Mouse (Mus musculus): ENCODE results near the gene Kif26b.

The Kif26b gene

DNA sequence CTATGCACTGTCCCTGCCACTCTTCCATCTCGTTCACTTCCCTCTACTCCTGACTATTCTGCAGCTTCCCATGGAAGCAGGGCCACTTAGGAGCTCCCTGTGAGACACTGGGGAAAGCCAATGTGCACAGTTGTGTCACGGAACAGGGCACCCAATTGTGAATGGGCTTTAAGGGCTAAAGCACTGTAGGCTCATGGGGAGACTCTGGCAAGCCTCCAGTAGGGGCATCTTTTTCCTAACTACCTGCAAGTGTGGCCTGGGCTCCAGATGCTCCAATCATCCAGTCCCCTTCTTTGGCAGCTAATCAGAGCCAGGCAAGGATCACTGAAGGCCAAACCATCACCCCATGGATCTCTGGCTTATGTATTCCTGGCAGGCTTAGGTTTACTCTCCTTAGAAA is 191.9 kb downstream of the Kif26b start:
- DNase-seq (ENCODE audit: low spot score), result no peak

DNA sequence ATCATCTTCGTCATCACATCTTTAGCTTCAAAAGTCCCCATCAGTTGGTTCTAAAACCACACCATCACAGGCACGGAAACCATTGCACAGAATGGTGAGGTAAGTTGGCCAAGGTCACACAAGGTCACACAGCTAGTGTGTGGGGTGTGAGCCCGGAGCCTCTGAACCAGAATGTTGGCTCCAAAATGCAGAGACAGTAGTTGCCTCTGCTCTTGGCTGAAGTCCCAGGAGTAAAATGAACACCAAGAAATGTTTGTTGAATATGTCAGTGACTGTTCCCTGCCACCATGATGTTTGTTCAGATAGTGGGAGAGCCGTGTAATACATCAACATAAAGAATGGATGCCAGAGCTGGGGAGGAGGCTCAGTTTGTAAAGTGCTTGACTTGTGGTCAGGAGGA is 193.9 kb downstream of the Kif26b start:
- DNase-seq (ENCODE audit: low spot score), result no peak

DNA sequence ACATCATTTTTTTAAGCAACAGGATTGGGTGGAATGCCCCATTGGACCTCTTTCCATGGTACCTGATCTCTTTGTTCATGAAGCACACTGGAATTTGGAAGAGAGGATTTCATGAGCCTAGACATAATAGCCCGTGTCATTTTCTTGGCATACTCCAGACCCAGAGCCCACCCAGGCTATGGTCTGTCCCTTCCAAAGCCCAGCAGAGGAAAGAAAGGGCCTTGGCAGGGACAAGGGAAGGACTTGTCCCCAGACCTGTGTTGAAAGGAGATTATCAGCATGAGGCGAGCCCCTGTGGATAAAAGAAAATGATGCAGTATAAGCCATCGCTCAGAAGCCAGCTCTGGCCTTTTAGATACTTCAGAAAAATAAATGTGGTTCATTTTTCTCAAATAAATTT is 196.6 kb downstream of the Kif26b start:
- no peak for DNase-seq (ENCODE audit: low spot score)

- DNase-seq (ENCODE audit: low spot score), result no peak
Observed at GRCm38 (mm10) chr1:178728256-178728655, 199.3 kb downstream of the Kif26b start.

DNA sequence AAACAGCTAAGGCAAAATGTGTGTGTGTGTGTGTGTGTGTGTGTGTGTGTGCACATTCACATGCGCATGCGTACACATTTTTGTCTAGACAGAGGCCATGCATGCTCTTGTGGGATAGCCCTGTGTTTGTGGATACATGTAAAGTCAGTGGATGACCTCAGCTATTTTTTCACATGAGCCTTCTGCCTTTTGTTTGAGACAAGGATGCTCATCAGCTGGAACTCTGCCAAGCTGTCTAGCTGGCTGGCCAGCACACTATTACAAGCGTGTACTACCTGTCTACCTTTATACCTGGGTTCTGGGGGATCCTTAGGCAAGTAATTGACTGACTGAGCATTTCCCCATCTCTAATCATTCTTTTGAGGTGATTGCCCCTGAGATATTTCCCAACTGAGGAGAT is 201.3 kb downstream of the Kif26b start:
- DNase-seq (ENCODE audit: low spot score), result no peak

GRCm38 (mm10) chr1:178733035-178733434 is 204.1 kb downstream of the Kif26b start:
- DNase-seq (ENCODE audit: low spot score), result no peak

DNA sequence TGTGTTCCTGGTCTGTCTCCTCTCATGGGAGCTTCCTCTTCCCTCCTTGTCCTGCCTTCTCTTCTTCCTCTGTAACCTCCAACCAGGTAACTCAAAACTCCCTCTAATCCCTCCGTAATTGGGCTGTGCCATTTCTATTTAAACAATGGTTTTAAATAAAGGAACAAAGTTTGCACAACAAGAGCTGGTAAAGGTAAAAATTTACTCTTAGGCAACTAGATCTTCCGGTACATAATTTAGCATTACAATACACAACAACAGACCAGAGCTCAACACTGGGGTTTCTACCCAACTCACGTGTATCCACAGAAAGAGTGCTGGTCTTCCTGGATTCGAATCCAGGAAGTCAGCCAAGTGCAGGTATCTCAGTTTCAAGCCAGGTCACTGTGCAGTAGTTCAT is 205.7 kb downstream of the Kif26b start:
- DNase-seq (ENCODE audit: low spot score), result no peak

- DNase-seq (ENCODE audit: low spot score), result no peak
Observed at GRCm38 (mm10) chr1:178736931-178737330, 208.0 kb downstream of the Kif26b start.

- no peak for DNase-seq (ENCODE audit: low spot score)
Observed at GRCm38 (mm10) chr1:178743820-178744219, 214.9 kb downstream of the Kif26b start.

GRCm38 (mm10) chr1:178744526-178744925 is 215.6 kb downstream of the Kif26b start:
- DNase-seq (ENCODE audit: low spot score), result no peak

DNA sequence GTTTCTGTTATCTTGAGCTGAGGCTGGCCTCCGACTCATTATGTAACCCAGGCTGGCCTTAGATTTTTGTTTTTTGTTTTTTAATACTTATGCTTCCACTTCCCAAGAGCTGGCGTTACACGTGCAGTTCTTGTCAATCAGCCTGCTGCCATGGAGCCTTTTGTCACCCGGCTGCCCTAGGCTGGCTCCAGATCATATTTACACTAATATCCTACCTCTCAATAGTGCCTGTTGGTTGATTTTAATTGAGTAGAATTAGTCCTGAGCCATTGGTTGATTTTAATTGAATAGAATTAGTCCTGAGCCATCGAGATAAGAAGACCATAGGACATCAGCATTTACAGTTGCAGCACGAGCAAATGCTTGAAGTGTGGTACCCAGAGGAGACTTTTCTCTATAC is 216.0 kb downstream of the Kif26b start:
- DNase-seq (ENCODE audit: low spot score), result no peak

GRCm38 (mm10) chr1:178745471-178745870 is 216.5 kb downstream of the Kif26b start:
- no peak for DNase-seq (ENCODE audit: low spot score)

- no peak for DNase-seq (ENCODE audit: low spot score)
Observed at GRCm38 (mm10) chr1:178747279-178748221, 218.6 kb downstream of the Kif26b start.

GRCm38 (mm10) chr1:178748222-178748600 is 219.3 kb downstream of the Kif26b start:
- no peak for DNase-seq (ENCODE audit: low spot score)

DNA sequence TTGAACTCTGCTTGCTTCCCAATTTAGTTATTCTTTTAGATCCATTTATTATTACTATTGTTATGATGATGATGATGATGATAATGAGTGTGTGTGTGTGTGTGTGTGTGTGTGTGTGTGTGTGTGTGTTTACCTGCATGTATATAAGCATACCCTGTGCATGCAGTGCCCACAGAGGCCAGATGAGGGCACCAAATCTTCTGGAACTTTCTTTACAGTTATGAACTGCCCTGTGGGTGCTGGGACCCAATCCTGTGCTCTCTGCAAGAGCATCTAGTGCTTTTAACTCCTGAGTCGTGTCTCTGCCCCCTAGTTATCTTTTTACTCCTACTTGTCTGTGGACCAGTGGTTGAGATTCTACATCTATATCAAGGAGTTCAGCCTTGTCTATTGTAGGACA is 219.7 kb downstream of the Kif26b start:
- no peak for DNase-seq (ENCODE audit: low spot score)

- DNase-seq (ENCODE audit: low spot score), result no peak
Observed at GRCm38 (mm10) chr1:178749786-178750185, 220.9 kb downstream of the Kif26b start.

DNA sequence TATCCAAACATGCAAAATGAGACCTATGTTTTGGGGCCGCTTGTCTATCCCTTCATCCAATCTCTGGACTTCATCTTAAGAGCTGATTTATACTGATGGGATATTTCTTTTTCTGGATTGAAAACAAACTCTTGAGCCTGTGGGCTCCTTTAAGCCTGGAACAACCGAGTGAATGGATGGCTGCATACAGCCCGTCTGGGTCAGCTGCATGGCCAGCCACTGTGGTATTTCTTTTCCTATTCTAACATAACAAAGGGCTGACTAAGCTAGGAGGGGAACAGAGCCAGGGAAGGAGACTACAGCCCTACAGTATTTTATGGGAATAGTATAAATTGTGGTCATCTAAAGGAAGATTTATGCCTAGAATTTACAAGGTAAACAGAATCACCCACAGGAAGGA is 229.5 kb downstream of the Kif26b start:
- no peak for DNase-seq (ENCODE audit: low spot score)

DNA sequence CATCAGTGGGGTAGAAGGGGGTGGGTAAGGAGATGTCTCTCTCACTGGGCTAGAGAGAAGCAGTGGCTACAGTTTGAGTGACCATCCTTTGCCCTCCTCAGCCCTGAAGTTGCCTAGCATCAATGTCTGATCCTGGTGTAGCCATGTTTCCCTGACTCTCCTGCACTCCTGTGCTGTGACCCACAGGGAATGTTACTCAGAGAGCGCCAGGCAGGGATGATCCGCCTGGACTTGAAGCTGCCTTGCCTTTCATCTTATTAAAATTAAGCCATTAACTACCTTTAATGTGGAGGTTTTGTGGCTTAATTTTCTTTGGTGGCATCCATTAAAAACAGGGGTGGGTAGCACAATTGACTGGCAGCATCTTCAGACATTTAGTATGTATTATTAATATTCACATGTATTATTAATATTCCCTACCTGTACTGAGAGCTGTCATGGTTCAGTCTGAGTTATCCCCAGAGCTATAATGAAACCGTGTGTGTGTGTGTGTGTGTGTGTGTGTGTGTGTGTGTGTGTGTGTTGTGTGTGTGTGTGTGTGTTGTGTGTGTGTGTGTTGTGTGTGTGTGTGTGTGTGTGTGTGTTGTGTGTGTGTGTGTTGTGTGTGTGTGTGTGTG is 233.3 kb downstream of the Kif26b start:
- no peak for DNase-seq (ENCODE audit: low spot score)

- DNase-seq (ENCODE audit: low spot score), result no peak
Observed at GRCm38 (mm10) chr1:178764914-178765313, 236.0 kb downstream of the Kif26b start.

- no peak for DNase-seq (ENCODE audit: low spot score)
Observed at GRCm38 (mm10) chr1:178765650-178766049, 236.7 kb downstream of the Kif26b start.

GRCm38 (mm10) chr1:178768976-178769375 is 240.1 kb downstream of the Kif26b start:
- no peak for DNase-seq (ENCODE audit: low spot score)

DNA sequence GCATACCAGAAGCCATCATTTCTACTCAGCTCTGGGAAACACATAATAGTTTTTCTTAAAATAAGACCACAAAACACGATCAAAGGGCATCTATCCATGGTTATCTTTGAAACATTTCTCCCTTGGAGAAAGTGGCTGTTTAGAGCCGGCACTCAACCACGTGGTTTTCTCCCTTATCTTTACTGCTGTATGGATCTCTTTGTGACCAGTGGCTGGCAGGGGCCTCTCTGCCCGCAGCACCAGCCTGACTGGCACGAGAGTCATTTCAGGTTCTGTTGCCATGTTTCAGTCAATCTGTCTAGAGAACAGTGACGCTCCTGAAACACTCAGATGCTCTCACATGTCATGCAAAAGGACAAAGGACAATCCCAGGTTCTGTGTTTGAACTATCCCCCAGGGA is 241.1 kb downstream of the Kif26b start:
- no peak for DNase-seq (ENCODE audit: low spot score)

GRCm38 (mm10) chr1:178770626-178771362 is 241.9 kb downstream of the Kif26b start:
- DNase-seq (ENCODE audit: low spot score), result no peak
